Mouse (Mus musculus) left cerebral cortex, adult 2 months (tissue): Measurements from ENCODE around the gene Rab8b. TPM values are rescaled to one million over a fixed set of nuclear protein-coding genes. Genes with fewer than 3 reads are reported as not detected.
"Not testable (repeated sequence)": the region's sequence is repeated elsewhere in the genome, so short reads cannot be mapped to it uniquely, and the experiment has no call there.

ENCODE experiments used
- DNase-seq, 2 experiments: peaks; one replicate each; pipeline ENCODE4 v3.0.0; 2021 to 2022; ENCODE audit warnings: low spot score in 2 of 2, mixed read lengths in 1 of 2; ENCODE audit errors: extremely low spot score in 1 of 2
- H3K27ac ChIP-seq: fragments of 200-600 bp; 2 replicates; pipeline ENCODE4 v1.8.1; 2022
- H3K4me3 ChIP-seq: fragments of 200-600 bp; 2 replicates; pipeline ENCODE4 v1.8.1; 2022
- CTCF ChIP-seq: fragments of 200-600 bp; IDR thresholded peaks from 2 replicates; pipeline ENCODE4 v1.8.1; 2022; ENCODE audit warnings: antibody characterized with exemption, mild to moderate bottlenecking, moderate library complexity
- intact Hi-C: fragments of 180-260 bp; cut with DNase I; formaldehyde crosslinking; loops from one replicate; pipeline ENCODE4 v1.15.1; 2025
- total RNA-seq, 2 experiments: library from RNA; stranded (reverse); gene quantifications; 2 replicates each; pipeline ENCODE4 v1.2.3; 2021

Gene Rab8b
- total RNA-seq, 2 experiments from 2014 or later: 30.7 to 32.1 TPM

- no peak for TF ChIP-seq CTCF
- Histone ChIP-seq H3K4me3 (no peak overlapping the region), H3K27ac (no peak overlapping the region)
- DNase-seq: no peak
- intact Hi-C loops: no loop called here
These were observed 37.1 kb downstream of the Rab8b start for GRCm38 (mm10) chr9:66882406-66882821.

- no peak overlapping the region for H3K4me3 ChIP-seq
- no peak overlapping the region; the same call in 1 of the 2 replicates for H3K27ac ChIP-seq
- no peak for DNase-seq
- no peak for TF ChIP-seq CTCF
- intact Hi-C loops: loop anchor here (2.0 kb wide), 1 partner anchor 37 kb away; the partner anchor contains the start of gene Rab8b
These were observed 37.6 kb downstream of the Rab8b start for GRCm38 (mm10) chr9:66881858-66882257.

GRCm38 (mm10) chr9:66880752-66881151 lies 38.7 kb downstream of the Rab8b start:
- intact Hi-C loops: loop anchor here (2.0 kb wide), 1 partner anchor 38 kb away; the partner anchor contains the start of gene Rab8b
- no peak overlapping the region for H3K4me3 ChIP-seq
- no peak for TF ChIP-seq CTCF
- no peak overlapping the region for H3K27ac ChIP-seq
- no peak for DNase-seq

GRCm38 (mm10) chr9:66879486-66879885 lies 40.0 kb downstream of the Rab8b start:
- Histone ChIP-seq H3K27ac (peak overlapping the region; percentile 1; the same call in 1 of the 2 replicates), H3K4me3 (no peak overlapping the region)
- intact Hi-C loops: loop anchor here (5.0 kb wide), 1 partner anchor 98 kb away; the partner anchor contains the start of gene Lactb
- no peak for DNase-seq
- TF ChIP-seq CTCF: no peak

- TF ChIP-seq CTCF: no peak
- H3K4me3 ChIP-seq: no peak overlapping the region
- no peak for DNase-seq
- intact Hi-C loops: loop anchor here (5.0 kb wide), 1 partner anchor 98 kb away; the partner anchor contains the start of gene Lactb
- peak overlapping the region; percentile 60 for H3K27ac ChIP-seq
These were observed 40.6 kb downstream of the Rab8b start for GRCm38 (mm10) chr9:66878899-66879298.

GRCm38 (mm10) chr9:66876577-66876976 lies 42.9 kb downstream of the Rab8b start:
- intact Hi-C loops: loop anchor here (5.0 kb wide), 1 partner anchor 101 kb away; the partner anchor contains the start of gene Lactb
- DNase-seq: no peak
- no peak overlapping the region for H3K27ac ChIP-seq
- TF ChIP-seq CTCF: no peak
- no peak overlapping the region for H3K4me3 ChIP-seq

- no peak overlapping the region for H3K4me3 ChIP-seq
- no peak for DNase-seq
- TF ChIP-seq CTCF: no peak
- H3K27ac ChIP-seq: no peak overlapping the region
- intact Hi-C loops: no loop called here
These were observed 45.2 kb downstream of the Rab8b start for GRCm38 (mm10) chr9:66874297-66874696.

GRCm38 (mm10) chr9:66873531-66873930 lies 46.0 kb downstream of the Rab8b start:
- TF ChIP-seq CTCF: no peak
- Histone ChIP-seq H3K27ac (no peak overlapping the region), H3K4me3 (no peak overlapping the region)
- intact Hi-C loops: no loop called here
- DNase-seq: no peak

- H3K27ac ChIP-seq, H3K4me3 ChIP-seq, intact Hi-C loops, DNase-seq: not testable (repeated sequence)
These were observed 46.5 kb downstream of the Rab8b start for GRCm38 (mm10) chr9:66873009-66873408.

- intact Hi-C loops: no loop called here
- H3K27ac ChIP-seq: no peak overlapping the region
- H3K4me3 ChIP-seq: no peak overlapping the region
These were observed 47.3 kb downstream of the Rab8b start for GRCm38 (mm10) chr9:66872015-66872727.

GRCm38 (mm10) chr9:66864708-66865107 lies 54.8 kb downstream of the Rab8b start:
- no peak for DNase-seq
- Histone ChIP-seq H3K27ac (peak overlapping the region; percentile 76), H3K4me3 (no peak overlapping the region)
- no peak; the same call in none of the 2 replicates for TF ChIP-seq CTCF
- intact Hi-C loops: no loop called here

More at GRCm38 (mm10) chr9:66872015-66872727, 47.3 kb downstream of the Rab8b start:
- DNase-seq: no peak
- TF ChIP-seq CTCF: no peak

GRCm38 (mm10) chr9:66863456-66863855 lies 56.0 kb downstream of the Rab8b start:
- intact Hi-C loops: no loop called here

More at GRCm38 (mm10) chr9:66863456-66863855, 56.0 kb downstream of the Rab8b start:
- Histone ChIP-seq H3K4me3 (no peak overlapping the region), H3K27ac (peak overlapping the region; percentile 76)
- TF ChIP-seq CTCF: no peak
- DNase-seq: no peak
